Mouse (Mus musculus): ENCODE measurements around the gene Adora3.

GRCm38 (mm10) chr3:105891141-105891540, 20.5 kb downstream of the Adora3 start:
- TF ChIP-seq CTCF (IDR thresholded peaks at IDR 0.05; ENCODE audit: extremely low read depth, insufficient read length, insufficient replicate concordance, low read depth, low read length) (no peak), POLR2A (IDR thresholded peaks at IDR 0.05; ENCODE audit: low read depth, low read length) (no peak)
